Mouse (Mus musculus) cerebellum, adult 8-10 months (tissue): ENCODE results near the gene Tm7sf3.
A peak's percentile ranks its signal among the peaks of the same experiment; 100 is the strongest.

Experiments
- DNase-seq: peaks from one replicate; pipeline ENCODE4 v3.0.0; 2022

The Tm7sf3 gene

DNA sequence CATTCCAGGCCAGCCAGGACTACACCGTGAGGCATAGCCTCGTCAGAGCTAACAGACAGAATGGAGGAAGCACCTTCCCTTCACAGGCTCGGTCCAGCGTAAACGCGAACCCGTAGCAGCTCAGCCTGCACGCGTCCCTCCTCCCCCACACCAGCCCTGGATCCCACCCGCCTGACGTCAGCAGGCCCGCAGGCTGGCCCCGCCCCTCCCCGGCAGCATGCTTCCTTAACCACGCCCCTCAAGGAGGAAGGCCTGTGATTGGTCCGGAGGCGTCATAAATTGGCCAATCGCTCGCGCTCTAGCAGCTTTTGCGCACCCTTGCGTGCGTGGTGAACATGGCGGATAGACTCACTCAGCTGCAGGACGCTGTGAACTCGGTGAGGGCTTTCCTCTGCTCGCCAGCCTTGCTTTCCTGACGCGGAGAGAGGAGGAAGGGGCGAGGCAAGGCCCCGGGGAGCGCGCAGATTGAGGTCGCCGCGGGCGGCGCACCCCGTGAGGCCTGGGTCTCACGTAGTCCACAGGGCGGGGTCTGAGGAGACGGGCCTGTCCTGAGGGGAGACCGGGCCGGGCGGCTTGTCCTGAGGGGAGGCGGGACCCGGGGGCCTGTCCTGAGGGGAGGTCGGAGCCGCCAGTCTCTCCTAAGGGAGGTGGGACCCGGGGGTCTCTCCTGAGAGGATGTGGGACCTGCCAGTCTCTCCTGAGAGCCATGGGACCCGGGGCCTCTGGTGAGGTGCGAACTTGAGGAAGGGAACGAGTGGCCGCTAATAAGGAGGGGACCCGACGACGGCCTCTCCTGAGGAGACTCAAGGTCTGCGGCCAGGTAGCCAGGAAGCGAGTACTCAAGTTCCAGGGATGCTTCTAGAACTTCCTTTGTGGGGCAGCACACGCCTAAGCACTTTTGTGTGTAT lies at the start of gene Tm7sf3, which contains the start of gene Med21:
TSS of gene Tm7sf3 (minus strand) at position 549 of the 908 bp plus-strand sequence.
TSS of gene Med21 (plus strand) at position 272 of the 908 bp plus-strand sequence.
- peak; percentile 98 for DNase-seq

DNA sequence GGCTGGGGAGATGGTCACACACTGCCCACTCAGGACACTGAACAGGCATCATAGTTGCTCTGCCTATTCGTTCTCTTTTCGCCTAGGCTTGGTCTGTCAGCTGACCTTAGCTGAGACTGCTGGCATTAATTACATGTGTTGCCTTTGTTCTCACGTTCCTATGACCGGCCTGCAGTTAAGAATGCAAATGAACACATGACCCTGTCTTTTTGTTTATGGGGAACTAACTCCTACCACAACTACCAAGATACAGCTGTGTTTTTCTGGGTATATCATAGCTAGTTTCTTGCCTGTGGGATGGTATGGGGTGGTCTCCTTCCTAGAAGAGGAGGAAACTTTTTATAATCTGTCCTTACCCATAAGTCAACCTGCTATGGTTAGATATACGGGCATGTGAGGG lies 46.2 kb upstream of the Tm7sf3 start:
- DNase-seq: no peak

DNA sequence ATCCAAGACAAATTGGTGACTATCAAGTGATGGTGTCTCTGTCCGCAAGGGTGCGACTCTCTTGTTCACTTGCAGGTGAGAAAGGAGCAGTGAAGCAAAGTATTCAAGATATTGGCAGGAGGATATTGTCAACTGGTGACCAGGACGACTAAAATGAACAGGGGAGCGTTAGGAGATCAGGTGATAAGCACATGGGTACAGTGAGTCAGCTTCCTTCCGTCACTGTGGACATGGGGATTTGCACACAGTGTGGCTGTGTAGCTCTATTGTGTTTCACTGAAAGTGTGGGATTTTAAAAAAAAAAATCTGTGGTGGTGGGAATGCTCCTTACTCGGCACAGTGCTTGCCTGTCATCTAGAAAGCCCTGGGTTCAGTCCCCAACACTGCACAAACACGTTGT lies 45.4 kb upstream of the Tm7sf3 start:
- DNase-seq: no peak

DNA sequence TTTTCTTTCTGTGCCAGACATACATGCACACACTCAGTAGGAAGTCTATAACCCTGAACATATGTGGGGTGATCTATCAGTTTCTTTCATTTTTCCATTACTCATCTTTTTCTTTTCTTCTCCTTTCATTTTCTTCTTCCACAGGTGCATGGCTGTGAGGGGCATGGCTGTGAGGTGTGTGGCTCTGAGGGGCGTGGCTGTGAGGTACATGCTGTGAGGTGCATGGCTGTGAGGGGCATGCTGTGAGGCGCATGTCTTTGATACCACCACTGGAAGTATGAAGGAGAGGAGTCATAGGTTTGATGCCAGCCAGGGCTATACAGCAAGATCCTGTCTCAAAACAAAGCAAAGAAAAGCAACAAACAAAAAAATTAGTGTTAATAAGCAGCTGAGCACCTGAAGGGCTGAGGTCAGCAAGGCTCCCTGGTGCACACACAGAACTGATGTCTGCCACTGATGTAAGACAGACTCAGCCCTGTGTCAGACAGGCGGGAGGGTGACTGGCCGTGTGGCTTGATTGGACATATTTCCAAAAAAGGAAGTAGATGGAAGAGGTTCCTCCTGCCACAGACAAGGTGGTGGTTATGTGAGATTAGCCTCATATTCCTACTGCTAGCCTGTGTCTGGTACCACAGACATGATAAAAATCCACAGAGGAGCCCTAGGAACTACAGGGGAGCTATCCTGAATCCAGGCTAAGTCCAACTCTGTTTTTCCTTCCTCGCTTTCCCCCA lies 44.0 kb upstream of the Tm7sf3 start:
- DNase-seq: no peak

DNA sequence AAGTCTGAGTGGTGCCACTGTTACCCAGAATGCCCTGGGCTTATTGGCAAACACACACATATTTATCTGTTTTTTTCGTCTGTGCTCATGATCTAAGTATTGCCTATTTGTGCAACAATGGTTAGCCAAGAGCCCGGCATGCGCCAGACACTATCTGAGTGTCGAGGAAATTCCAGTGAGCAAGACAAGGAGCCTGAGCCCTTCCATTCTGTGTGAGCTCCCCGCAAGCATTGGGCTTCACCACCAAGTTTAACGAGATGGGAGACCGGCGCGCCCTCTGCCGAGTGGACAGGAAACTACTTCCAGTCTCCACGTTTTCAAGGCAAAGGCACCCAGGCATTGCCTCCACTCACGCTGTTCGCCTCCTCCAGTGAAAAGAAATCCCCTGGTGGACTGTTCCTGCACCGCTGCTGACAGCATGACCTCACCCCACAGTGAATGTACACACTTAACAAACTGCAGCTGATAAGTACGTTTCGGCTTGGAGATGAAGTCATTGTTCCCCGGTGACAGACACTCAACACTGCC lies 43.2 kb upstream of the Tm7sf3 start:
- no peak for DNase-seq

DNA sequence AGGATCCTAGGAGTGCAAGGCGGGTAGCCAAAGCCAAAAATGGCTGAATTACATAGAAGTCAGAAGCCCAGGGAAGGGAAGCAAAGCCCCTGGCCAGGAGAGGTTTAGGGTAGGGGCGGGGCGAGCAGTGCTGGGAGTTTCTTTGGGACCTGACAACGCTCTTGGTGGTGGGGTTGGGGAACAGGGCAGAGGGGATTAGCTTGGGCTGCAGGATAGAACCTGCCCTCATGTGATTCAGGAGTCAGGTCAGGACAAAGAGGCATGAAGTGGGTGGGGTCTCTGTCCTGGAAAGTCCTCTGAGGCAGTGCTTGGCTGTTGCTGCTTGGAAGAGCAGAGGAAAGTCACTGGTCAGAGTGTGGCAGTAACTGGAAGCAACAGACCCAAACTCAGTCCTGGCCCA lies 41.3 kb upstream of the Tm7sf3 start:
- DNase-seq: no peak

DNA sequence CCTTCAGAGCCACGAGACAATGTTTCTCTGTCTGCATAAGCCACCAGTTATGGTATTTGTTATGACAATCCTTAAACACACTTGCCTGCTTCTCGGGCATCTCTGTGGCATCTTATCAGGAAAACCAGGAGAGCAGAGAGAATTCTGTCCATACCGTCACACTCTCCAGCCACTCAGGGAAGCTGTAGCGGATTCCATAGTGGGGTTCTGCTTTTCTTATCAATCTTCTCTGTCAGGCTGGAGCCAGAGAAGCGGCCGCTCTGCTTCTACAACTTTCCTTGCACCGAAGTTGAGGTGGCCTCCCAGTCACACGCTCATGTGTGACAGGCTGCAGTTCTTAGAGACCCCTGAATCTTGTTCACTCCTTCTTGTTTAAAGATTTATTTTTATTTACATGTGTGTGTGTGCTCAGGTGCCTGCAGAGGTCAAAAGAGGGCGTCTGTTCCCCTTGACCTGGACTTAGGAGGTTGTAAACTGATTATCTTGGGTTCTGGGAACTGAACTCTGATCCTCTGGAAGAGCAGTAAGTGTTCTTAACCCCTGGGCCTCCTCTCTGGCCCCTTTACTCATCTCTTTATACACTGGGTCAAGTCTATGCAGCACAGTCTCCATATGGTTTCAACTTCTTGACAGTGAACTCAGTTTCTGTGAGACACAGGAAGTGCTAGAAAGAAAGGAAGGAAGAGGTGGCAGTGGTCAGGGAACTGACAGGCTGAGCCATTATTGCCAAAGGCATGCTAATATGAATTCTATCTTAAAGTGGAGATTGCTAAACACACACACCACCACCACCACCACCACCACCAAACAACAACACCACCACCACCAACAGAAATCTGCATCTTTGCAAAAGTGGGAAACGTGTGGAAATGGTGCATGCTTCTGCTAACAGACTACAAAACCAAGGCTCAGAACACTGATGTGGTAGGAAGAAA lies 35.8 kb upstream of the Tm7sf3 start:
- DNase-seq: no peak

DNA sequence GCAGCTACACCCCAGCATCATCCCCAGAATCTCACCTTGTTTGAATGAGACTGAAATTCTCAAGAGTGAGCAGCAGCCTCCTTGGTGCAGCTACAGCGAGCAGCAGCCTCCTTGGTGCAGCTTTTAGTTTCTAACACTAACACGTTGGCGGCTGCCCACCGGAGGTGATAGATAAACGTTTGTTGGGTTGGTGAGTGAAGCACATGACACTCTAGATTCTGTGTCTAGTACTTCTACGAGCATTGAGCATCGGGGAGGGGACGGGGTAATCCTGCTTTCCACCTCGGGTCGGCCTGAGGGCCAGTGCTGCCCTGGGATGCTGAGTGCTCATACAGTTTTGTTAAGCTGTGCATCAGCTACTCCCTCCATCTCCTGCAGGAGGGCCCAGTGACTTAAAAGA lies 34.3 kb upstream of the Tm7sf3 start:
- no peak for DNase-seq

DNA sequence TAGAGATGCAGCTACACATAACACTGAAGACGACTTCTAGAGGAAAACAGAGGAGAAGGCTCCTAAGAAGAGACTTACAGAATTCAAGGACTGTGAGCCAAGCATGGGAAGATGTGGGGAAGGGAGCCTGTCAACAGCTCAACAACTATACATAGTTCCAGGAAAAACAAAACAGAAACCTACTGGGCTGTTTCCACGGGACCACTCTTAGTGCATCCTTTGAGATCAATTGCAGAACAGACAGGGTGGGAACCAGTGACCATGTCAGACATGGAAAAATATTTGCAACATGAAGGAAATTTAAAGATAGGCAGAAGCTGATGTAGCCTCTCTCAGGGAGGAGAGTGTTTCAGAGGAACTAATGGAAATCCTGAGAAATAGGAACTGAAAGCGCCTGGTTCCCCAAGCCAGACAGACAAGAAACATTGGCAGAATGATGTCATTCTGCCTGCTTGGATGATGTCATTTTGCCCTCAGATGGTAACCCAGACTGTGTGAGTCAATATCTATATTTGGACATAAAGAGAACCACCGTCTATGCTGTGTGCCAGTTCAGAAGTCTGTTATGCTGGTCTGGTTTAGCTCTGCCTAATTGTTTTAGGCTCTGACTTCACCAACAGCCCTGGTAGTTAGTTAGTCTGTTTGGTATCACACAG lies 32.4 kb upstream of the Tm7sf3 start:
- no peak for DNase-seq

DNA sequence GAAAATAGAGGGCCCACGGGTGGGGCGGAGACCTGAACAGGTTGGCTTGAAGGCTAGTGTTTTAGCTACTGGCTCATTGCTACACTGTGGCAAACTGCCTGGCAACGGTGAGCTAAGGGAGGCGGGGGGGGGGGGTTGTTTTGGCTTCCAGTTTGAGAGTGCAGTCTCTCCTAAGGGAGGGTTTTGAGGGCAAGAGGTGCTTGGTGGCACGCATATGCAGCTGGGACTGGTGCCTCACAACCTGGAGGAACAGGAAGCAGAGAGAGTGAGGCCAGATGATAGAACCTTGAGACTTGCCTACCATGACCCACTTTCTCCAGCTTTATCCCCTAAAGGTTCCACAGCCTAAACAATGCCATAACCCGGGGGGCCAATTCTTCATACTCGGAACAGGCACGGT lies 31.8 kb upstream of the Tm7sf3 start:
- no peak for DNase-seq

DNA sequence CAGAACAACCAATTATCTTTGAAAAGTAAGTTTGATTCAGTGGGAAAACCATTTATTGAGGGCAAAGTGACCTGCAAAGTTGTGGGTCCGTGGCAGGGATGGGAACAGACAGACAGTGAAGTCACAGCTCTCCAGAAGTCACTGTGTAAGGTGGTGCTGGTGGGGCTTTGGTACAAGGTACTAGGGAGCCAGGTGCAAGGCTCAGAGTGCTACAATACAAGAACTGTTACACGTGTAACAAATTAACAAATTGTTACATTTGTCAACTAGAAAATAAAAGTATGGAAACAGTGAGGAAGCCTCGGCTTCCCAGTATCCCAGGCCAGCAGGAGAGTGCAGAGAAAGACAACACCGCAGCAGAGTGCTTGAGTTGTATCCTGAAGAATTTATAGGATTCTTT lies 31.1 kb upstream of the Tm7sf3 start:
- DNase-seq: no peak

DNA sequence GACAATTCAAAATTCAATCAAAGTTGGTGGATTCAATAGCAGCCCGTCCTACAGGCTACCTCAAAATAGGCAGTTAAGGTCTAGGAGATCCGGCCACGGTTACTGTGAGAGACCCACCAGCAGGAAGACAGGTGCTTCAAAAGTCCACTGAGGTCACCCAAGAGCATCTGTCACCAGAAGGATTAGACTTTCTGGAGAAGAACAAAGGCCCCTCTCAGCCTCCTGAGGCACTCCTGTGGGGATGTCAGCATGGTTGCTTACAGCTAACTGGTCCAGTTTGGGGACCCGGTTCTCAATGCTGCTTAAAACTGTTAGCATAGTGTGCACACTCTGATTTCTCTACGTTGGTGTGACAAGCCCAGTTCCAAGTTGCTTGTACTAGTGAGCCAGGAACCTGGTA lies 29.5 kb upstream of the Tm7sf3 start:
- no peak for DNase-seq

DNA sequence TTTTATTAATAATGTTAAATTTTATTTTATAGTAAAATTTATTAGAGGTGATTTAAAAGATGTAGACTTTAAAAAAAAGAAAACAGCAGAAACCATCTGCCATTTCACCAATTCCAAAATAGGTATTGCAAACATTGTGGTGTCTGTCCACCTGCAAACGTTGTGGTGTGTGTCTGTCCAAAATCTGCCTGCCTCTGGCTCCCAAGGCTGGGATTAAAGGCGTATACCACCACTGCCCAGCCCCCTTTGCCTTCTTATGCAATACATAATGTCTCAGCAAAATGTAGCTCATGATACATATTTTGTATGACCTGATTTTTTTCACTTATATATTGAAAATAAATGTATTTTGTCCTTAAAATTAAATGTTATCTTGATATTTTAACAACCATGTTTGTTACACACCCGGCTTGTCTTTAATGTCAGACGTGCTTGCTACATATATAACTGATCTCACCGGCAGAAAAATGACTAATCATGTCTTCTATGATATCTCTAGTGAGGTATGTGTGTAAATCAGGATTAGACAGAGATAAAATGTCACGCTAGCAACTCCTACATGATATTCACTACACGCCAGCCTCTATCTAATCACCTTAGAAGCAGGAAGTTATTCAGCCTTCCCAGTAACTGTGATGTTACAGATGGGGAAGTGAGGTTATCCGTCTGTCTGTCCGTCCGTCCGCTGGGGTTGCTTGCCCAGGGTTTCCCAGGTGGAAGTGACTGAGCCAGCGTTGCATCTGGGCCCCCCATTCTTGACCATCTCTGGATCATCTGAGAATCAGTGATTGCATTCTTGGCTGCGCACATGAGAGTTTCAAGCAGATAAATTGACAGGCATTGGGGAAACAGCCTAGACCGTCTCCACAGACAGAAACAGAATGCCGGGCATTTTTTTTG lies 28.6 kb upstream of the Tm7sf3 start:
- no peak for DNase-seq

DNA sequence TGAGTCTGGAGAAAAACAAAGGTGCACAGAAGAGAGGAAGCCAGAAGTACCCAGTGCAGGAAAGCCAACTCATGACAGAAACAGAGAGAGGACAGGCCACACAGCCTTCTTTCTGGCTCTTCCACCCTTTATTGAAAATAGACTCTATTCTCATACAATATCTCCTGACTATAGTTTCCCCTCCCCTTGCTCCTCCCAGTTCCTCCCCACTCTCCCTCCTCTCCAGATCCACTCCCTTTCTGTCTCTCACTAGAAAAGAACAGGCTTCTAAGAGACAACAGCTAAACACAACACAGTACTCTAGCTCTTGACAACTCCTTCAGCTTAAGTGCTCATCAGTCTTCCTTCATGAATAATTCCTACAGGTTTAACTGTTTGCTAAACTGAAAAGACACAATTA lies 26.0 kb upstream of the Tm7sf3 start:
- no peak for DNase-seq

DNA sequence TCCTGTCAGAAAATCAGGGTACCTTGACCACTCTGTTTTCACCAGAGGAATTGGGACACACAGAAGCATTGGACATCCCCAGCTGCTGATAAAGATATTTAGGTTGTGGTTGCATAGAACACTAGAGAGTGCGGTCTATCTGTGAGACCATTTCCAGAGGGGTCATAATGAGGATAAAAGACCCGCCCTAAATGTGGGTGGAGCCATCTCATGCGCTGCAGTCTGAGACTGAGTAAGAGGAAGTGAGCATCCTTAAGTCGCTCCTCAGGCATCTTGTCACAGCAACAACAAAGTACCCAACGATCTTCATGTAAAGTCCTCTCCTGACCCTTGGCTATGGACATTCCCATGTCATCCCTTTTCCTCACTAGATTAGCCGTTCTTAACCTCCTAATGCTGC lies 24.2 kb upstream of the Tm7sf3 start:
- no peak for DNase-seq

DNA sequence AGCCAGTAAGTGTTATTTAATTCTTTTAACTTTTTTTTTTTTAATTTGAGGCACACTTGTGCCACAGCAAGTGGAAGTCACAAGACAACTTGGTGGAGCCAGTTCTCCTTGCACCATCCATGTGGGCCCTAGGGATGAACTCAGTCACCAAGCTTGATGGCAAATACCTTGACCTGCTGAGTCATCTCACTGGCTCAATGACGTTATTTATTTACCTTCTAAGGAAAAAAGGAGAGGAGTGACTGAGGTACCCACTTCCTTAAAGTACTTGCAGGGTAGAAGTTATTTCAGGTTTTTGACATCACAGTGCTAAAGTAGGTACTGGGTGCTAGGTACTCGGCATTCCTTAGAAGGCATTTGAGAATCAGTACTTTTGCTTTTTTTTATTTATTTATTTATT lies 22.8 kb upstream of the Tm7sf3 start:
- no peak for DNase-seq

DNA sequence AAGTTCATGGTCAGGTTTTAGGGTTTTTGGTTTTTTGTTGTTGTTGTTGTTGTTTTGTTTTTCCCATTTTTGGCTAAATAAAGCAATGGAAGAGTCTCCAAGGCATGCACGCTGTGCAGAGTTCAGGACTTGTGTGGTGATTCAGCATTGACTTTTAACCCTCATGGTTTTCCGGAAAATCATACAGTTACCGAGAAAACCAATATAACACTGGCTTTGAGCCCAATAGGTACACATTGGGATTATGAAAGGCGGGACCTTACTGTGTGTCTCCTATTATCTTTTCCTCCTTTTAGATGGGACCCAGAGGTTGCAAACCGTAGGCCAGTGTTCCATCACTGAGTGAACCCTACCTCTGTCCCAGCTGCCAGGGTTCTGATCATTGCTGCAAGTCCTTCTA lies 22.3 kb upstream of the Tm7sf3 start:
- DNase-seq: no peak

DNA sequence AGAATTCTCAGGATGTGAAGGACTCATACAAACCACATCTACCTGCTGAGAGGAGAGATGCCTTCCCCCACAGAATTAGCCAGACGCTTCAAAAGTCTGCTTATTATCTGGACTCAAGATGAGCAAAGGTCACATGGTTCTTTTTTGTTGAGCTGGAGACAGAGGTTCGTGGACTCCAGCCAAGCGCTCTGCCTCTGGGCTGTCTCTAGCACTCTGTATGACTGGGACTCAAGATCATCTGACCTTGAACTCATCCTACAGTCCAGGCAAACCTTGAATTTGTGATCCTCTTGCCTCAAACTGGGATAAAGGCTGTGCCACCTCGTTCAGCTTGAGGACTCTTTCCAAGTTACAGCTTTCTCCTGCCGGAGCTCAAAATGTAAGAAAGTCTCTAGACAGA lies 21.5 kb upstream of the Tm7sf3 start:
- DNase-seq: no peak

DNA sequence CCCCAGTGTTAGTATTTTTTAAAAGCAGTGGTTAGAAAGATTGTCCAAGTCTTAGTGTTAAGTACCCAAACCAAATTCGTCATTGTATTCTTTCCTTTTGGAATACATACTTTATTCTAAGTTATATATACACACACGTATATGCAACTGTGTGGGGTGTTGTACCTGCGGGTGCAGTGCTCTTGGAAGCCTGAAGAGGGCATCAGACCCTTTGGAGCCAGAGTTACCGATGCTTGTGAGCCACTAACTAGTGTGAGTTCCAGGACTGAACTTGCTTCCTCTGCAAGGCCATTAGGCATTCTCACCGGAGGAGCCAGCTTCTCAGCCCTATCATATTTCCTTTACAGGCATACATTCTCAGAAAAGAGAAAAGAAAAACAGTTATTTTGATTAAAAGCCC lies 20.1 kb upstream of the Tm7sf3 start:
- DNase-seq: peak; percentile 30

DNA sequence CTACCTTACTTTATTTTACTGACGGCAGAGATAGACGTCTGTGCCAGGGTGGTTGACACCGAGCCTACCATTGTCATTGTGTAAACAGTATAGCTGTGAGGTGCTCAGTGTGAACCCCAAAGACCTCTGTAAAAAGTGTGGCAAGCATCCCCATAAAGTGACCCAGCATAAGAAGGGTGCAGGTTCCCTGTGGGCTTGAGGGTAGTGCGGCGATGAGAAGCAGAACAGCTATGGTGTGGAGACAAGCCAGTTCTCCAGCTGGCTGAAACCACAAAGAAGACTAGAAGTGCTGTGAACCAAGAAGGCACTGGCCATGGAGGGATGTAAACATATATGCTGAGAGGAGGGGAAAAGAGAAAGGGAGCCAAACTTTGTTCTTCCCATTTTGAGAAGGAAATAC lies 19.0 kb upstream of the Tm7sf3 start:
- DNase-seq: no peak

DNA sequence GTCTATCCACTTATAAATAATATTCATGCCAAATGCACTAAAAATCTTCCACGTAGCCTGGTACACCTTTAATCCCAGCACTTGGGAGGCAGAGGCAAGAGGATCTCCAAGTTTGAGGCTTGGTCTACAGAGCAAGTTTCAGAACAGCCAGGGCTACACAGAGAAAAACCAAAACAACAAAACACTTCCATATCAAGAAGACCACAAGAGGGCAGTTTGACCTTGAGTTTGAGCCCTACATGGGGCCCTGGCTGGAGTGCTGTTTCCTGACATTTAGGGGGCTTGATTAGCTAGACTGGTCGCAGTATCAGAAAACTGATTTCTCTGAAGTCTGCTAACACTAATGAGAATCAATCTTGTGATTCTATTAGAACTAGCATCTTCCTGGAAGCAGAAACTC lies 18.0 kb upstream of the Tm7sf3 start:
- no peak for DNase-seq
